Mouse (Mus musculus): ENCODE results near the gene Arhgdia. TPM values are rescaled to one million over a fixed set of nuclear protein-coding genes. Genes with fewer than 3 reads are reported as not detected.

Arhgdia gene
- polyA plus RNA-seq, 1 experiment from 2014 or later = 597 TPM

GRCm38 (mm10) chr11:120574278-120574600 is 7.2 kb downstream of the Arhgdia start:
- Histone ChIP-seq H3K9me3 (ENCODE audit: control insufficient read depth, low read length) (no peaks in the 10 kb centered on the region), H3K9ac (ENCODE audit: low read length) (peak overlapping the region; percentile 5; the same call in 1 of the 2 replicates), H3K4me3 (ENCODE audit: low read depth, low read length) (peak overlapping the region; percentile 97), H3K4me2 (ENCODE audit: low read depth, severe bottlenecking) (peak overlapping the region; percentile 68), H3K4me1 (ENCODE audit: control insufficient read depth, insufficient read depth, low read length) (0 out of 2 replicates have a peak, but pooled peaks cover 6% of the 10 kb centered on the region), H3K27ac (replicated peaks; ENCODE audit: low read depth, low read length) (no peak overlapping the region), H3K27me3 (ENCODE audit: control insufficient read depth, insufficient read depth, low read length) (no peaks in the 10 kb centered on the region), H3K36me3 (ENCODE audit: control insufficient read depth, insufficient read depth, low read length) (peaks cover 40% of the 10 kb centered on the region)
- WGBS = 45% methylated on average over 5 of the region's 5 CpGs
- ATAC-seq (ENCODE audit: insufficient number of reproducible peaks, low FRiP score, low TSS enrichment, low read depth) = no peak
- no peak for DNase-seq (ENCODE audit: low spot score)

GRCm38 (mm10) chr11:120573585-120574277 is 7.7 kb downstream of the Arhgdia start:
- H3K4me1 ChIP-seq (ENCODE audit: control insufficient read depth, insufficient read depth, low read length) = 0 out of 2 replicates have a peak, but pooled peaks cover 4% of the 10 kb centered on the region
- peak overlapping the region; percentile 94 for H3K9ac ChIP-seq (ENCODE audit: low read length)
- H3K36me3 ChIP-seq (ENCODE audit: control insufficient read depth, insufficient read depth, low read length) = peaks cover 35% of the 10 kb centered on the region
- H3K27ac ChIP-seq (replicated peaks; ENCODE audit: low read depth, low read length) = peak overlapping the region; percentile 85
- no peak; the same call in 1 of the 2 replicates for ATAC-seq (ENCODE audit: insufficient number of reproducible peaks, low FRiP score, low TSS enrichment, low read depth)
- 1% methylated on average over 23 of the region's 23 CpGs for WGBS
- peak overlapping the region; percentile 68 for H3K4me2 ChIP-seq (ENCODE audit: low read depth, severe bottlenecking)
- H3K27me3 ChIP-seq (ENCODE audit: control insufficient read depth, insufficient read depth, low read length) = no peaks in the 10 kb centered on the region
- DNase-seq (ENCODE audit: low spot score) = no peak
- H3K4me3 ChIP-seq (ENCODE audit: low read depth, low read length) = peak overlapping the region; percentile 97
- H3K9me3 ChIP-seq (ENCODE audit: control insufficient read depth, low read length) = no peaks in the 10 kb centered on the region

DNA sequence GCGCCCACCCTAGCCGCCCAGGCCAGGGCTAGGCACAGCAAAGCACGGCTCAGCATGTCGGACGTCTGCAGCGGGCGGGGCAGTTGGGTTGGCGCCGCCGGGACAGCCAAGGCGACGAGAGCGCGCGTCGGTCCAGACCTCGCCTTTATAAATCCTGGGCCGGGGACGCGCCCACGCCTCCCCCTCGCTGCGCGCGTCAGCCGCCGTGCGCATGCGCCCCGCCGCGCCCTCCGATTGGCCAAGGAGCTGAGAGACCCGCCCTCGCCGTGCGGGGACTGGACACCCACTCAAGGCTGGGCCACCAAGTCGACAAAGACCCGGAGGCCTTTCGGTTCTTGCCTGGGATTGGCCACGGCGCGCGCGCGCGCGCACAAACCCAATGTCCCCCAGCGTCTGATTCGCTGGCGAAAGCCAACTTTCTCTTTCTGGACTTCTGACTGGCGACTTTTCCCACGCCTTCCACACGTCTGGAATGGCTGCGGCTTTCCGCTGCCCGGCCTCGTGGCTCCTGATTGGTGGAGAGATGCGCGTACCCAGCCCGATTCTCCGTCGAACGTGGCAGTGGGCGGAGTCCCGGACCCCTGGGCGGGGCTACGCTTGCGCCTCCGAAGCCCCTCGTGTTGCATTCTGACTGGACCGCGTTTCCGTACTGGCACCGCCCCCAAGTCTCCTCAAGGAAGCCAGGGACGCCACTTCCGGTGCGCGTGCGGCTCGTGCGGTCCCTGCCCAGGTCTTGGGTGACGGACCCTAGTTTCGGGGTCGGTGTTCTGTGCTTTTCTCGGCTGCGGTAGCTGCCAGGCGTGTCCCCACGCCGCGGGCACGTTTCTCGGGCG is 8.5 kb downstream of the Arhgdia start, which contains the start of gene P4hb:
TSS of gene P4hb (minus strand) at position 502 of the 833 bp plus-strand sequence.
- Histone ChIP-seq H3K36me3 (ENCODE audit: control insufficient read depth, insufficient read depth, low read length) (peaks cover 35% of the 10 kb centered on the region), H3K4me1 (ENCODE audit: control insufficient read depth, insufficient read depth, low read length) (0 out of 2 replicates have a peak, but pooled peaks cover 4% of the 10 kb centered on the region), H3K9me3 (ENCODE audit: control insufficient read depth, low read length) (no peaks in the 10 kb centered on the region), H3K9ac (ENCODE audit: low read length) (peak within 1 kb of the TSS; percentile 94), H3K4me3 (ENCODE audit: low read depth, low read length) (peak within 1 kb of the TSS; percentile 97), H3K27ac (replicated peaks; ENCODE audit: low read depth, low read length) (peak within 1 kb of the TSS; percentile 85), H3K4me2 (ENCODE audit: low read depth, severe bottlenecking) (peak within 1 kb of the TSS; percentile 81), H3K27me3 (ENCODE audit: control insufficient read depth, insufficient read depth, low read length) (no peaks in the 10 kb centered on the region)
- ATAC-seq (ENCODE audit: insufficient number of reproducible peaks, low FRiP score, low TSS enrichment, low read depth) (peak; percentile 96), DNase-seq (ENCODE audit: low spot score) (peak; percentile 99)
- WGBS = under 1% methylated on average over 92 of the region's 94 CpGs

DNA sequence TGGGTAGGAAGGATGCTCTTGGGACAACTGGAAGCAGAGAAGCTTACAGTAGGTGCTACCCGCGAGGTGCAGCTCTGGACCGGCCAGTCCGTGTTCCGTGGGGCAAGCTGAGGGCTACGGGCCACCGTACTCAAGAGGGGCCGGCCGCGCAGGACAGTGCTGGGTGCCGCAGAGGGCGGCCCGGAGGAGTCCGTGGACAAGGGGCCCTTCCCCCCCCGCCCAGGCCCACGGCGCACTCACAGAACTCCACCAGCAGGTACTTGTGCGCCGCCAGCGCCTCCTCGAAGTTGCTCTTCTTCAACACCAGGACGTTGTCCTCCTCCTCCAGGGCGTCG is 9.0 kb downstream of the Arhgdia start:
- Histone ChIP-seq H3K4me3 (ENCODE audit: low read depth, low read length) (peak overlapping the region; percentile 97), H3K36me3 (ENCODE audit: control insufficient read depth, insufficient read depth, low read length) (peaks cover 35% of the 10 kb centered on the region), H3K27me3 (ENCODE audit: control insufficient read depth, insufficient read depth, low read length) (no peaks in the 10 kb centered on the region), H3K27ac (replicated peaks; ENCODE audit: low read depth, low read length) (peak overlapping the region; percentile 85; the same call in 1 of the 2 replicates), H3K9me3 (ENCODE audit: control insufficient read depth, low read length) (no peaks in the 10 kb centered on the region), H3K4me1 (ENCODE audit: control insufficient read depth, insufficient read depth, low read length) (0 out of 2 replicates have a peak, but pooled peaks cover 4% of the 10 kb centered on the region), H3K4me2 (ENCODE audit: low read depth, severe bottlenecking) (peak overlapping the region; percentile 81), H3K9ac (ENCODE audit: low read length) (peak overlapping the region; percentile 94)
- WGBS = 0% methylated on average over 22 of the region's 24 CpGs
- DNase-seq (ENCODE audit: low spot score) = peak; percentile 46
- peak; percentile 6; the same call in 1 of the 2 replicates for ATAC-seq (ENCODE audit: insufficient number of reproducible peaks, low FRiP score, low TSS enrichment, low read depth)

DNA sequence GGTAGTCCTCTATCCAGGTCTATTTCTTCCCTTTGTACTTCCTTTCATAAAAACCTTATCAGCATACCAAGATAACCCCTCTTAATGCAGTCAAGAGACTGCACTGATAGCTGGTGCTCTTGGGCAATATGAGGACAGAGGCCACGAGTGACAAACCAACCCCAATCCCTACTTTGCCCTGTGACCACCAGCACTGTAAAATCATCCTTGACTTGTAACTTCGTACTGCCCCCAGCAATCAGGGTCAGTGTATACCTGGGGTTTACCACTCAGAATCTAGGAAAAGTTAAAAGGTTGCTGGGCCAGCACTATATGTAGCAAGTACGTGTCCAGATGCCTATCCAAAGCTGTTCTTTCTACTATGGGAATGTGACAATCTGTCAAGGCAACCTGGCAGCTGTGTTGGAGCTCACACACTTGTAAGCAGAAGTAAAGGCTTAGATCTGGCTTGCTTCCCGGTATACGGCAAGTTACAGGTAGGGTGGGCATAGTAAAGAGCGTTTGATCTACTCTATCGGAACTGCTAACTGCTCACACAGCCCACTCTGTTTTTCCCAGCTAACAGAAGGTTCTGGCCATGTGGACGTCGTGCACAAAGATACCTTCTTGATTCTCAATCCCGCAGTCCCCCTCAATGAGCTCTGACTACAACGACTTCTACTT is 9.5 kb downstream of the Arhgdia start:
- peak overlapping the region; percentile 81 for H3K4me2 ChIP-seq (ENCODE audit: low read depth, severe bottlenecking)
- H3K27me3 ChIP-seq (ENCODE audit: control insufficient read depth, insufficient read depth, low read length) = no peaks in the 10 kb centered on the region
- 12% methylated on average over 11 of the region's 11 CpGs for WGBS
- peak overlapping the region; percentile 97 for H3K4me3 ChIP-seq (ENCODE audit: low read depth, low read length)
- H3K9me3 ChIP-seq (ENCODE audit: control insufficient read depth, low read length) = no peaks in the 10 kb centered on the region
- ATAC-seq (ENCODE audit: insufficient number of reproducible peaks, low FRiP score, low TSS enrichment, low read depth) (no peak), DNase-seq (ENCODE audit: low spot score) (no peak)
- H3K4me1 ChIP-seq (ENCODE audit: control insufficient read depth, insufficient read depth, low read length) = 0 out of 2 replicates have a peak, but pooled peaks cover 4% of the 10 kb centered on the region
- H3K27ac ChIP-seq (replicated peaks; ENCODE audit: low read depth, low read length) = peak overlapping the region; percentile 85; the same call in 1 of the 2 replicates
- peaks cover 37% of the 10 kb centered on the region for H3K36me3 ChIP-seq (ENCODE audit: control insufficient read depth, insufficient read depth, low read length)
- peak overlapping the region; percentile 94 for H3K9ac ChIP-seq (ENCODE audit: low read length)

- Histone ChIP-seq H3K36me3 (ENCODE audit: control insufficient read depth, insufficient read depth, low read length) (peaks cover 43% of the 10 kb centered on the region), H3K9ac (ENCODE audit: low read length) (peak overlapping the region; percentile 94; the same call in 1 of the 2 replicates), H3K4me2 (ENCODE audit: low read depth, severe bottlenecking) (peak overlapping the region; percentile 81), H3K27ac (replicated peaks; ENCODE audit: low read depth, low read length) (no peak overlapping the region), H3K27me3 (ENCODE audit: control insufficient read depth, insufficient read depth, low read length) (no peaks in the 10 kb centered on the region), H3K4me1 (ENCODE audit: control insufficient read depth, insufficient read depth, low read length) (0 out of 2 replicates have a peak, but pooled peaks cover 4% of the 10 kb centered on the region), H3K9me3 (ENCODE audit: control insufficient read depth, low read length) (no peaks in the 10 kb centered on the region), H3K4me3 (ENCODE audit: low read depth, low read length) (peak overlapping the region; percentile 97)
- no peak for DNase-seq (ENCODE audit: low spot score)
- WGBS = 75% methylated on average over 3 of the region's 3 CpGs
- ATAC-seq (ENCODE audit: insufficient number of reproducible peaks, low FRiP score, low TSS enrichment, low read depth) = no peak
Observed at GRCm38 (mm10) chr11:120571122-120571521, 10.3 kb downstream of the Arhgdia start.

- no peak overlapping the region for H3K4me2 ChIP-seq (ENCODE audit: low read depth, severe bottlenecking)
- no peak overlapping the region for H3K9ac ChIP-seq (ENCODE audit: low read length)
Observed at GRCm38 (mm10) chr11:120568324-120568723, 13.1 kb downstream of the Arhgdia start.

DNA sequence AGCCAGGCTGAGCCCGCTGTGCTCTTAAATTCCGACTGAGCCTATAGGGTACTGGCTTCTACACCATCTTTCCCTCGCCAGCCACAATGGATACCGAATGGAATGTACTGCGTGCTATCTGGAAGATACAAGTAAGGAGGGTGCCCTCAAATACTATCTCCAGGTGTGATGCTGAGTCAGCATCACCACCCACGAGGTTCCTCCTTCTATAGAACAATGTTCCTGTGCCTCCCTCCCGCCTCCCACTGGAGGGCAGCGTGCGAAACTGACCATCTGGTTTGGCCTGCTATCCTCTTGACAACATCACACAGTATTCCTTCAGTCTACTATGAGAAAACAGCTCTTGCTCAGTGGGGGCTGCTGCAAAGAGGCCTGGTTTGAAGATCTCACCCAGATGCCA is 16.3 kb downstream of the Arhgdia start:
- ATAC-seq (ENCODE audit: insufficient number of reproducible peaks, low FRiP score, low TSS enrichment, low read depth) = no peak
- Histone ChIP-seq H3K27ac (replicated peaks; ENCODE audit: low read depth, low read length) (no peak overlapping the region), H3K4me3 (ENCODE audit: low read depth, low read length) (no peak overlapping the region), H3K4me1 (ENCODE audit: control insufficient read depth, insufficient read depth, low read length) (no peaks in the 10 kb centered on the region), H3K27me3 (ENCODE audit: control insufficient read depth, insufficient read depth, low read length) (no peaks in the 10 kb centered on the region), H3K36me3 (ENCODE audit: control insufficient read depth, insufficient read depth, low read length) (peaks cover 80% of the 10 kb centered on the region), H3K9me3 (ENCODE audit: control insufficient read depth, low read length) (no peaks in the 10 kb centered on the region), H3K9ac (ENCODE audit: low read length) (no peak overlapping the region), H3K4me2 (ENCODE audit: low read depth, severe bottlenecking) (no peak overlapping the region)
- no peak for DNase-seq (ENCODE audit: low spot score)
- 87% methylated on average over 9 of the region's 9 CpGs for whole genome bisulfite sequencing

More at GRCm38 (mm10) chr11:120568324-120568723, 13.1 kb downstream of the Arhgdia start:
- H3K36me3 ChIP-seq (ENCODE audit: control insufficient read depth, insufficient read depth, low read length) = peaks cover 63% of the 10 kb centered on the region
- no peak overlapping the region for H3K27ac ChIP-seq (replicated peaks; ENCODE audit: low read depth, low read length)
- no peak overlapping the region for H3K4me3 ChIP-seq (ENCODE audit: low read depth, low read length)
- H3K9me3 ChIP-seq (ENCODE audit: control insufficient read depth, low read length) = no peaks in the 10 kb centered on the region
- ATAC-seq (ENCODE audit: insufficient number of reproducible peaks, low FRiP score, low TSS enrichment, low read depth) = no peak
- no peak for DNase-seq (ENCODE audit: low spot score)
- WGBS = 92% methylated on average over 6 of the region's 6 CpGs
- H3K27me3 ChIP-seq (ENCODE audit: control insufficient read depth, insufficient read depth, low read length) = no peaks in the 10 kb centered on the region
- 0 out of 2 replicates have a peak, but pooled peaks cover 4% of the 10 kb centered on the region for H3K4me1 ChIP-seq (ENCODE audit: control insufficient read depth, insufficient read depth, low read length)
